Mouse (Mus musculus) midbrain, embryonic 13.5 days (tissue): ENCODE results near the gene Wdr81. TPM values are rescaled to one million over a fixed set of nuclear protein-coding genes. Genes with fewer than 3 reads are reported as not detected.

ENCODE experiments used
- ATAC-seq: fragments of 200-750 bp; cut with Nextera tagmentation; 2 replicates; pipeline ENCODE4 v1.8.0; 2017; ENCODE audit warnings: mild to moderate bottlenecking, moderate TSS enrichment, moderate library complexity
- H3K27ac ChIP-seq: fragments of 300-500 bp; sonication (generic); 2 replicates; pipeline ENCODE4 v1.5.1; 2015; ENCODE audit warnings: inconsistent platforms, mild to moderate bottlenecking, moderate library complexity
- H3K27me3 ChIP-seq: fragments of 300-500 bp; sonication (generic); 2 replicates; pipeline ENCODE4 v1.6.1; 2015; ENCODE audit warnings: mild to moderate bottlenecking, inconsistent platforms
- H3K36me3 ChIP-seq: fragments of 300-500 bp; sonication (generic); 2 replicates; pipeline ENCODE4 v1.6.1; 2015; ENCODE audit warnings: mild to moderate bottlenecking, inconsistent platforms
- H3K4me1 ChIP-seq: fragments of 300-500 bp; sonication (generic); replicated peaks from 2 replicates; pipeline ENCODE4 v1.6.1; 2015; ENCODE audit warnings: inconsistent platforms
- H3K4me2 ChIP-seq: fragments of 300-500 bp; sonication (generic); replicated peaks from 2 replicates; pipeline ENCODE4 v1.6.1; 2015; ENCODE audit warnings: moderate library complexity, mild to moderate bottlenecking, inconsistent platforms
- H3K4me3 ChIP-seq: fragments of 300-500 bp; sonication (generic); replicated peaks from 2 replicates; pipeline ENCODE4 v1.5.1; 2015; ENCODE audit warnings: mild to moderate bottlenecking, inconsistent platforms
- H3K9ac ChIP-seq: fragments of 300-500 bp; sonication (generic); replicated peaks from 2 replicates; pipeline ENCODE4 v1.6.1; 2015; ENCODE audit warnings: mild to moderate bottlenecking, inconsistent platforms
- H3K9me3 ChIP-seq: fragments of 300-500 bp; sonication (generic); 2 replicates; pipeline ENCODE4 v1.6.1; 2016; ENCODE audit warnings: mild to moderate bottlenecking, inconsistent platforms
- WGBS: fragments of 180-500 bp; shearing (Covaris S2); methylation state at CpG from one replicate; pipeline ENCODE4 v1.1.7; 2015; 5-methylcytosine and 5-hydroxymethylcytosine counted together
- polyA plus RNA-seq: library from polyadenylated mRNA; unstranded; fragments of >200 nt; fragmentation: Nextera tagmentation; extraction: Ambion mirVana; gene quantifications from 2 replicates; pipeline ENCODE4 v1.2.1, GENCODE M21; 2015

Gene Wdr81
- polyA plus RNA-seq, 1 experiment from 2014 or later = 8.1 TPM

DNA sequence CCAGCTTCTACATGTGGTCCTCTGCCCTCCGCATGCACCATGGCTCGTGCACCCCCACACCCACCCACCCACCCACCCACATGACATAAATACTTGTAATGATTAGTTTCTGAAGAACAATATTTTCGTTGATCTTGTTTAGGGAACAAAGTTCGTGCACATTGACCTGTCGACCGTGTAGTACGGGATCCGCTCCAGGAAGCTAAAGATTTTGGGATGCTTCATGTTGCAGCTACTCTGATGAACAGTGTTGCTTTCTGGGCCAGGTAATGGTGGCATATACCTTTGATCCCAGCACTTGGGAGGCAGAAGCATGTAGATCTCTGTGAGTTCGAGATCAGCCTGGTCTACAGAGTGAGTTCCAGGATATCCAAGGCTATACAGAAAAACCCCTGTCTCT is 30.5 kb downstream of the Wdr81 start:
- no peak overlapping the region for H3K9ac ChIP-seq
- H3K36me3 ChIP-seq = no peaks in the 10 kb centered on the region
- no peaks in the 10 kb centered on the region for H3K4me1 ChIP-seq
- no peak for ATAC-seq
- no peak overlapping the region for H3K27ac ChIP-seq
- H3K4me3 ChIP-seq = no peak overlapping the region
- no peaks in the 10 kb centered on the region for H3K9me3 ChIP-seq
- H3K27me3 ChIP-seq = no peaks in the 10 kb centered on the region
- 91% methylated on average over 9 of the region's 9 CpGs for WGBS
- no peak overlapping the region for H3K4me2 ChIP-seq

DNA sequence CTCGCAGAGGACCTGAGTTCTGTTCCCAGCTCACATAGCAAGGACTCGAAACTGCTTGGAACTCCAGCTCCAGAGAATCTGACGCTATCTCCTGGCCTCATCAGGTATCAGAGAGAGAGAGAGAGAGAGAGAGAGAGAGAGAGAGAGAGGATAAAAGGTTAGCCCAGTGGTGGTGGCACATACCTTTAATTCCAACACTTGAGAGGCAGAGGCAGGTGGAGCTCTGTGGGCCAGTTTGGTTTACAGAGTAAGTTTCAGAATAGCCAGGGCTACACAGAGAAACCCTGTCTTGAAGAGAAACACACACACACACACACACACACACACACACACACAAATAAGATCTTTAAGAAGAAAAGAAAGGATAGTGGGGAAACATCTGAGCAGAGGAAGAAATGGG is 31.4 kb downstream of the Wdr81 start:
- H3K27ac ChIP-seq = no peak overlapping the region
- no peaks in the 10 kb centered on the region for H3K36me3 ChIP-seq
- ATAC-seq = no peak
- H3K4me2 ChIP-seq = no peak overlapping the region
- no peaks in the 10 kb centered on the region for H3K27me3 ChIP-seq
- WGBS = 86% methylated on average over 3 of the region's 3 CpGs
- no peak overlapping the region for H3K9ac ChIP-seq
- H3K4me1 ChIP-seq = no peaks in the 10 kb centered on the region
- H3K4me3 ChIP-seq = no peak overlapping the region
- H3K9me3 ChIP-seq = no peaks in the 10 kb centered on the region

- no peak within 1 kb of the TSS for H3K9ac ChIP-seq
- no peak for ATAC-seq
- no peak within 1 kb of the TSS for H3K4me3 ChIP-seq
- no peak within 1 kb of the TSS for H3K27ac ChIP-seq
- H3K4me1 ChIP-seq = no peaks in the 10 kb centered on the region
- no peaks in the 10 kb centered on the region for H3K36me3 ChIP-seq
- WGBS = 61% methylated on average over 10 of the region's 10 CpGs
- no peaks in the 10 kb centered on the region for H3K9me3 ChIP-seq
- H3K27me3 ChIP-seq = no peaks in the 10 kb centered on the region
- H3K4me2 ChIP-seq = no peak within 1 kb of the TSS
Observed at GRCm38 (mm10) chr11:75422013-75422792, 32.3 kb downstream of the Wdr81 start, which contains the start of gene Serpinf1. TSS of gene Serpinf1 (minus strand) at chr11:75422701.

DNA sequence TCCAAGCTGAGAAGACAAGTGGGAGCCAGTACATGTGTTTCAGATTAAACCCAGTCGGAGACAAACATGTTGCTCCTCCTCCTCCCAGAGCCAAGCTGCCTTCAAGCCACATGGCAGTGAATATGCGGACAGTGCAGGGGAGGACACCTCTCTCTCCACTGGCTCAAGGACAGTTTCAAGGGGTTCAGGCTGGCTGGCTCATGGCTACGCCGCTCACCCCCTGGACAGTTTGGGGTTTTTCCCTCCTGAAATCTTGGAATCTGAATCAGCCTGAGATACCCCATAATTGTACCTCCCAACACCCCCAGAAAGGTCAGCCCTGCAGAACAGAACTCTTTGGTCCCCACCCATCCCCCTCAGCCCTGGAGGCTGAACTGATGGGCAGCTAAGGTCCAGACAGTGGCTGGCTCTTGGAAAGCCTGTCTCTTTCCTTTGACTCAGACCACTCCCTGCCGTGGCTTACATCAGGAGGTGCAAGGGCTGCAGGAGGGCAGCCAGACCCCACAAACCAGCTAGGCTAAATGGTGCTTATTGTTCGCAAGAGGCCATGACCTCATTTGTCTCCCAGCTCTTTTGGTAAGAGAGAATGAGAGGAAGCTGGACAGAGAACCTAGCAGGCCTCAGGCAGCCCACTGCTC is 33.0 kb downstream of the Wdr81 start:
- Histone ChIP-seq H3K36me3 (no peaks in the 10 kb centered on the region), H3K9me3 (no peaks in the 10 kb centered on the region), H3K27me3 (no peaks in the 10 kb centered on the region), H3K4me1 (no peaks in the 10 kb centered on the region), H3K4me3 (no peak overlapping the region), H3K27ac (no peak overlapping the region), H3K9ac (no peak overlapping the region), H3K4me2 (no peak overlapping the region)
- ATAC-seq = no peak
- WGBS = 54% methylated on average over 6 of the region's 6 CpGs

GRCm38 (mm10) chr11:75420810-75421374 is 33.6 kb downstream of the Wdr81 start:
- H3K4me1 ChIP-seq = no peaks in the 10 kb centered on the region
- no peak overlapping the region for H3K4me3 ChIP-seq
- H3K9ac ChIP-seq = no peak overlapping the region
- H3K27ac ChIP-seq = no peak overlapping the region
- H3K4me2 ChIP-seq = no peak overlapping the region
- no peaks in the 10 kb centered on the region for H3K36me3 ChIP-seq
- ATAC-seq = no peak
- H3K9me3 ChIP-seq = no peaks in the 10 kb centered on the region
- 71% methylated on average over 5 of the region's 5 CpGs for WGBS
- no peaks in the 10 kb centered on the region for H3K27me3 ChIP-seq

DNA sequence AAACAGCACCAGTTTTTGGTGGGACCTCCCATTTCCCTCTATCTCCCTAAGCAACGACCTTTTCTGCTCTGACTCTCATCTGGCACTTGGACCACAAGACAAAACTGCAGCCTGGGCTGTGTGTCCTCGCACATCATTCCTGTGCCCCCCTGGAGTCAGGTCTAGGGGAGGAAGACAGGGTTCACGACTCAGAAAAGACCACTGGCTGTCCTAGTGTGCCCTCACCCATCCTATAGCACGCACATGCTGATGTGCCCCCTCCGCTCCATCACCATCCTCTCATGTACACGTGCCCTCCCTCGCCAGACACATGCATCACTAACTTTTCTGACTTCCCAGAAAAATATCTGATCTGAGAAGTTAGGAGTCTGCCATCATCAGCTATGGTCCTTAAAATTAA is 34.5 kb downstream of the Wdr81 start:
- ATAC-seq = no peak
- H3K27ac ChIP-seq = no peak overlapping the region
- no peaks in the 10 kb centered on the region for H3K27me3 ChIP-seq
- no peak overlapping the region for H3K9ac ChIP-seq
- H3K4me2 ChIP-seq = no peak overlapping the region
- 85% methylated on average over 7 of the region's 7 CpGs for WGBS
- H3K4me3 ChIP-seq = no peak overlapping the region
- H3K4me1 ChIP-seq = peaks cover 3% of the 10 kb centered on the region; the same call in 1 of the 2 replicates
- no peaks in the 10 kb centered on the region for H3K36me3 ChIP-seq
- no peaks in the 10 kb centered on the region for H3K9me3 ChIP-seq

DNA sequence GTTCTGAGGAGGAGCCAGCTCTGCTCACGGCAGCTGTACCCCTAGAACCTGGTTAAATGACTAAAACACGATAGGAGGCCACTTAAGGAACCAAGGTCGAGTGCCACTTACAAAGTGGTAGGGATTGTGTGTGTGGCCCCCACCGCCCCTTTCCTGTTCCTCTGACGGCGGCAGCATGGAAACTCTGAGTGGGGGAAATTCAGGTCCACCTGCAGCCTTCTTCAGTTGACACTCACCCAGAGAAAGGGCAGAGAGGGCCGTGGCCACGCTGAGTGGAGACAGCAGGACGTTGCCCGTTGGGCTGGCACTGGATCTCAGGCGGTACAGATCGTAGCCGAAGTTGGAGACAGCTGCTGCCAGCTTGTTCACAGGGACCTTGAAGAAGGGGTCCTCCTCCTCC is 38.5 kb downstream of the Wdr81 start:
- H3K9me3 ChIP-seq = no peaks in the 10 kb centered on the region
- 90% methylated on average over 13 of the region's 13 CpGs for WGBS
- no peaks in the 10 kb centered on the region for H3K27me3 ChIP-seq
- no peak overlapping the region for H3K9ac ChIP-seq
- H3K4me1 ChIP-seq = peaks cover 3% of the 10 kb centered on the region; the same call in 1 of the 2 replicates
- H3K27ac ChIP-seq = no peak overlapping the region
- H3K4me3 ChIP-seq = no peak overlapping the region
- H3K4me2 ChIP-seq = no peak overlapping the region
- no peaks in the 10 kb centered on the region for H3K36me3 ChIP-seq
- no peak for ATAC-seq

DNA sequence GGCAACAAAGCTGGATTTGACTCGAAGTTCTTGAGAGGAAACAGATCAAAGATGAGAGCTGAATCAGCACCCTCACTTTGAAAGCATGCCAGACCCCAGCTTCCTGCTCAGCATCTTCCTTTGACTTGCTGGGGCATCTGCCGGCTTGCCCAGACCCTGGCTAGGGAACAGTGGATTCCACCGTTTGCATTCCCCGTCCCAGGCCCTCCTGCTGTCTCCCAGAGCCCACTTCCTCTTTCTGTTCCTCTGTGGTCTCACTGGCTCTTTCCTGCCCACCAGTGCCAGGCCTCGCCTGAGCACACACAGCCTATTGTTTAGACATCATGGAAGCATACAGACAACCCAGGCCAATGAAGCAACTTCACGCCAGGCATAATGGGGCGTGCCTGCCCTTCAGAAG is 39.4 kb downstream of the Wdr81 start:
- no peaks in the 10 kb centered on the region for H3K27me3 ChIP-seq
- H3K4me1 ChIP-seq = peaks cover 3% of the 10 kb centered on the region; the same call in 1 of the 2 replicates
- ATAC-seq = no peak
- no peak overlapping the region for H3K4me2 ChIP-seq
- H3K9ac ChIP-seq = no peak overlapping the region
- 67% methylated on average over 7 of the region's 7 CpGs for WGBS
- no peak overlapping the region for H3K27ac ChIP-seq
- no peaks in the 10 kb centered on the region for H3K36me3 ChIP-seq
- no peaks in the 10 kb centered on the region for H3K9me3 ChIP-seq
- H3K4me3 ChIP-seq = no peak overlapping the region

- H3K9me3 ChIP-seq = no peaks in the 10 kb centered on the region
- ATAC-seq = no peak
- H3K27ac ChIP-seq = no peak overlapping the region
- H3K9ac ChIP-seq = no peak overlapping the region
- H3K4me3 ChIP-seq = no peak overlapping the region
- no peaks in the 10 kb centered on the region for H3K27me3 ChIP-seq
- H3K4me2 ChIP-seq = no peak overlapping the region
- H3K36me3 ChIP-seq = 0 out of 2 replicates have a peak, but pooled peaks cover 3% of the 10 kb centered on the region
- peaks cover 3% of the 10 kb centered on the region; the same call in 1 of the 2 replicates for H3K4me1 ChIP-seq
- WGBS = 90% methylated on average over 7 of the region's 7 CpGs
Observed at GRCm38 (mm10) chr11:75410591-75410990, 43.9 kb downstream of the Wdr81 start.

- no peaks in the 10 kb centered on the region for H3K9me3 ChIP-seq
- no peak for ATAC-seq
- H3K9ac ChIP-seq = no peak overlapping the region
- no peak overlapping the region for H3K27ac ChIP-seq
- H3K27me3 ChIP-seq = no peaks in the 10 kb centered on the region
- H3K36me3 ChIP-seq = 0 out of 2 replicates have a peak, but pooled peaks cover 3% of the 10 kb centered on the region
- no peak overlapping the region for H3K4me3 ChIP-seq
- no peaks in the 10 kb centered on the region for H3K4me1 ChIP-seq
- no peak overlapping the region for H3K4me2 ChIP-seq
- WGBS = 74% methylated on average over 17 of the region's 17 CpGs
Observed at GRCm38 (mm10) chr11:75409679-75410575, 44.6 kb downstream of the Wdr81 start.

- Histone ChIP-seq H3K27ac (no peak overlapping the region), H3K4me2 (no peak overlapping the region), H3K9ac (no peak overlapping the region), H3K36me3 (peaks cover 3% of the 10 kb centered on the region; the same call in 1 of the 2 replicates), H3K4me3 (no peak overlapping the region), H3K27me3 (no peaks in the 10 kb centered on the region), H3K9me3 (no peaks in the 10 kb centered on the region), H3K4me1 (no peaks in the 10 kb centered on the region)
- 38% methylated on average over 3 of the region's 3 CpGs for WGBS
- ATAC-seq = no peak
Observed at GRCm38 (mm10) chr11:75406865-75407264, 47.7 kb downstream of the Wdr81 start.
